ENCODE assay signal across 9 mouse cellular contexts in the genomic region with DNA sequence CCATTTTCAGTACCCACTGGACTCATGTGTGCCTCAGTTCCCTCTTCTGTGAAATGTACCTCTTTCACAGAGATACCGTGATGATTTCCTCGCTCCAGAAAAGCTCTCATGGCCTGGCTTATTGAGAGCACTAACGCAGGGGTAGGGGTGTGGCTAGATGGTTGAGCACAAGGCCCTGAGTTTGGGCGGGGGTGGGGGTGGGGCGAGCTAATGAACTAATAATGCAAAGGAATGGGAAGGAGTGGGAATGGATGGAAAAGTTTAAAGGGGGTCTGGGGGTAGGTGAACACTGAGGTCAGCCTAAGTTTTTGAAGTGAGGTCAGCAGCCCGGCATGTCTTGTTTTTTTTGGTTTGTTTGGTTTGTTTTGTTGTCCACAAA.
DNase-seq lines count a peak whose midpoint lies in the region; ATAC-seq and TF ChIP-seq lines count a peak whose summit lies in the region.
"Had no signal": no experiment of that assay in that cellular context is flagged by ENCODE, and none has a peak within 500 bp of the region (broad histone marks: within the 10 kb centered on the region; RNA-seq: fewer than 3 reads in every experiment).

No protein-coding gene starts in this region.

- H3K36me3 ChIP-seq in heart, embryonic 12.5 days: no peaks in the 10 kb centered on the region
- H3K36me3 ChIP-seq in hindbrain, embryonic 15.5 days: no peaks in the 10 kb centered on the region
- no peaks in the 10 kb centered on the region for H3K36me3 ChIP-seq in midbrain, postnatal 0 days (ENCODE audit: insufficient read depth, low read length)

- no peak for TF ChIP-seq POLR2A in brain, embryonic 14.5 days (IDR thresholded peaks at IDR 0.05; ENCODE audit: borderline replicate concordance, extremely low read depth, insufficient read depth, insufficient read length, poor library complexity, severe bottlenecking)

- no peaks in the 10 kb centered on the region for H3K9me3 ChIP-seq in heart, embryonic 12.5 days (replicated peaks)
- H3K9me3 ChIP-seq in hindbrain, embryonic 15.5 days: no peaks in the 10 kb centered on the region
- H3K9me3 ChIP-seq in midbrain, postnatal 0 days (ENCODE audit: low read length): no peaks in the 10 kb centered on the region

- no peak for TF ChIP-seq CTCF in brain, embryonic 14.5 days (IDR thresholded peaks at IDR 0.05; ENCODE audit: borderline replicate concordance, extremely low read depth, insufficient read depth, insufficient read length)
- TF ChIP-seq CTCF in midbrain, postnatal 0 days (IDR thresholded peaks at IDR 0.05): no peak

- no peak for DNase-seq in heart, adult 9 months (ENCODE audit: low spot score in 2 of 2)
- DNase-seq in brain, embryonic 14.5 days (ENCODE audit: low read depth): peak; percentile 66
- DNase-seq in midbrain, postnatal 0 days (ENCODE audit: low spot score): no peak
- no peak for DNase-seq in cerebellum, postnatal 36 days
- no peak for DNase-seq in right cerebral cortex, postnatal 14 days
- no peak for DNase-seq in gastrocnemius, adult 18-20 months (ENCODE audit: low spot score)

- H3K4me2 ChIP-seq in heart, embryonic 12.5 days: peak overlapping the region; percentile 97
- H3K4me2 ChIP-seq in hindbrain, embryonic 15.5 days: peak overlapping the region; percentile 88
- H3K4me2 ChIP-seq in midbrain, postnatal 0 days (ENCODE audit: low read depth, low read length, poor library complexity, severe bottlenecking): peak overlapping the region; percentile 76

- H3K4me3 ChIP-seq in heart, embryonic 12.5 days: peak overlapping the region; percentile 55
- peak overlapping the region; percentile 51 for H3K4me3 ChIP-seq in hindbrain, embryonic 15.5 days
- peak overlapping the region; percentile 46 for H3K4me3 ChIP-seq in midbrain, postnatal 0 days (ENCODE audit: low read depth, low read length)

- no peaks in the 10 kb centered on the region for H3K4me1 ChIP-seq in heart, embryonic 12.5 days (replicated peaks)
- H3K4me1 ChIP-seq in hindbrain, embryonic 15.5 days (replicated peaks): peaks cover 10% of the 10 kb centered on the region; the same call in 1 of the 2 replicates
- no peaks in the 10 kb centered on the region; the same call in 1 of the 2 replicates for H3K4me1 ChIP-seq in midbrain, postnatal 0 days (ENCODE audit: insufficient read depth, low read length)

- H3K27ac ChIP-seq in heart, embryonic 12.5 days (ENCODE audit: poor library complexity, severe bottlenecking): no peak overlapping the region
- no peak overlapping the region for H3K27ac ChIP-seq in hindbrain, embryonic 15.5 days (replicated peaks)
- no peak overlapping the region for H3K27ac ChIP-seq in midbrain, postnatal 0 days (ENCODE audit: low read depth, low read length)

- WGBS in heart, embryonic 12.5 days: 11% methylated on average over 6 of the region's 6 CpGs
- WGBS in hindbrain, embryonic 15.5 days: 3% methylated on average over 6 of the region's 6 CpGs
- WGBS in midbrain, postnatal 0 days: 8% methylated on average over 6 of the region's 6 CpGs

- peak overlapping the region; percentile 67 for H3K9ac ChIP-seq in heart, embryonic 12.5 days
- peak overlapping the region; percentile 43 for H3K9ac ChIP-seq in hindbrain, embryonic 15.5 days
- no peak overlapping the region for H3K9ac ChIP-seq in midbrain, postnatal 0 days (replicated peaks; ENCODE audit: low read length, poor library complexity, severe bottlenecking)

- no peak for ATAC-seq in heart, embryonic 12.5 days (ENCODE audit: insufficient number of reproducible peaks, low FRiP score)
- peak; percentile 52; the same call in 1 of the 2 replicates for ATAC-seq in hindbrain, embryonic 15.5 days (ENCODE audit: low FRiP score, low read depth)
- ATAC-seq in midbrain, postnatal 0 days (ENCODE audit: low FRiP score): no peak; the same call in 1 of the 2 replicates

- H3K27me3 ChIP-seq in heart, embryonic 12.5 days (replicated peaks): no peaks in the 10 kb centered on the region
- no peaks in the 10 kb centered on the region for H3K27me3 ChIP-seq in hindbrain, embryonic 15.5 days
- no peaks in the 10 kb centered on the region for H3K27me3 ChIP-seq in midbrain, postnatal 0 days (ENCODE audit: insufficient read depth, low read length)
- H3K27me3 ChIP-seq: CH12.LX had no signal
